Mouse (Mus musculus): ENCODE data around the gene Kif21b. TPM values are rescaled to one million over a fixed set of nuclear protein-coding genes. Genes with fewer than 3 reads are reported as not detected.

Kif21b gene
- polyA plus RNA-seq, 1 experiment, result 16.8 TPM

DNA sequence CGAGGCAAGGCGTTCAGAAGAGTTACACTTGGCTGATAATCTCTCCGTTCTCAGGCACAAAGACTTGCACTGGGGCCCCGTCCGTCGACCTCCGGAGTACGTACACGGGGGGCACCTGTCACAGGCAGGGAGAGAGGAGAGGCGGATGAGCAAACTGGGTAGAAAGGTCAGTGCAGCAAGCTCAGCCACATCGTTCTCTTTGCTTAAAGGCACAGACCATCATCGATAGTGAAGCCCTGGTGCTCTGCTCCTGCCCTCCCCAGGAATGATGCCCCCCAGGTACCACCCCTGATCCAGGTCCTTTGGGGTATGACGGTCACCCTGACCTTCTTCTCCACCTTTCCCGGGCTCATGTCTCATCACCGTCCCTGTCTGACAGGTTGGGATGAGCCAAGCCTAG, 83.1 kb downstream of the Kif21b start:
- H3K79me2 ChIP-seq (ENCODE audit: control insufficient read depth, insufficient read depth), result no peaks in the 10 kb centered on the region
- no peak overlapping the region for H3K4me3 ChIP-seq
- TF ChIP-seq MYOD1 (IDR thresholded peaks at IDR 0.05; ENCODE audit: control insufficient read depth in 1 of 3, insufficient read length in 2 of 3, low read depth in 2 of 3), result no peak
- TF ChIP-seq MAX (IDR thresholded peaks at IDR 0.05; ENCODE audit: low read depth), result no peak
- no peak for TF ChIP-seq MYOG (IDR thresholded peaks at IDR 0.05; ENCODE audit: control insufficient read depth in 1 of 3, insufficient read depth in 1 of 3, insufficient read length in 2 of 3, low read depth in 2 of 3)
- TF ChIP-seq SRF (IDR thresholded peaks at IDR 0.05; ENCODE audit: control insufficient read depth, insufficient read length, low read depth), result no peak
- no peak for TF ChIP-seq POLR2AphosphoS2 (IDR thresholded peaks at IDR 0.05; ENCODE audit: insufficient read length, low read depth)
- no peak for TF ChIP-seq REST (IDR thresholded peaks at IDR 0.05; ENCODE audit: insufficient read depth, insufficient read length)
- TF ChIP-seq USF1 (IDR thresholded peaks at IDR 0.05; ENCODE audit: low read depth), result no peak
- TF ChIP-seq TCF3 (IDR thresholded peaks at IDR 0.05; ENCODE audit: insufficient read length, low read depth), result no peak
- no peak overlapping the region for H3K4me2 ChIP-seq (ENCODE audit: low read depth)
- H3K27me3 ChIP-seq (ENCODE audit: control insufficient read depth, insufficient read depth, insufficient read length), result no peaks in the 10 kb centered on the region
- peaks cover 35% of the 10 kb centered on the region for H3K36me3 ChIP-seq (ENCODE audit: control insufficient read depth, insufficient read depth)
- no peak overlapping the region for H3ac ChIP-seq (ENCODE audit: control insufficient read depth, insufficient read length)

- no peaks in the 10 kb centered on the region for H3K79me2 ChIP-seq (ENCODE audit: control insufficient read depth, insufficient read depth)
- no peak overlapping the region for H3K4me3 ChIP-seq
- no peak for TF ChIP-seq MYOG (IDR thresholded peaks at IDR 0.05; ENCODE audit: control insufficient read depth in 1 of 3, insufficient read depth in 1 of 3, insufficient read length in 2 of 3, low read depth in 2 of 3)
- no peak for TF ChIP-seq POLR2AphosphoS2 (IDR thresholded peaks at IDR 0.05; ENCODE audit: insufficient read length, low read depth)
- TF ChIP-seq USF1 (IDR thresholded peaks at IDR 0.05; ENCODE audit: low read depth), result no peak
- TF ChIP-seq TCF12 (IDR thresholded peaks at IDR 0.05; ENCODE audit: insufficient read depth, poor library complexity, severe bottlenecking), result no peak
- TF ChIP-seq POLR2A (IDR thresholded peaks at IDR 0.05; ENCODE audit: insufficient read length, low read depth), result no peak
- no peak for TF ChIP-seq TCF3 (IDR thresholded peaks at IDR 0.05; ENCODE audit: insufficient read length, low read depth)
- TF ChIP-seq MAX (IDR thresholded peaks at IDR 0.05; ENCODE audit: low read depth), result no peak
- TF ChIP-seq CEBPB (IDR thresholded peaks at IDR 0.05; ENCODE audit: insufficient read depth, poor library complexity, severe bottlenecking), result no peak
- TF ChIP-seq MYOD1 (IDR thresholded peaks at IDR 0.05; ENCODE audit: control insufficient read depth in 1 of 3, insufficient read length in 2 of 3, low read depth in 2 of 3), result no peak
- no peak for TF ChIP-seq REST (IDR thresholded peaks at IDR 0.05; ENCODE audit: insufficient read depth, insufficient read length)
- no peak for TF ChIP-seq E2F4 (IDR thresholded peaks at IDR 0.05; ENCODE audit: insufficient read depth)
- no peaks in the 10 kb centered on the region for H3K27me3 ChIP-seq (ENCODE audit: control insufficient read depth, insufficient read depth, insufficient read length)
- no peak overlapping the region for H3ac ChIP-seq (ENCODE audit: control insufficient read depth, insufficient read length)
- no peak overlapping the region for H3K4me2 ChIP-seq (ENCODE audit: low read depth)
- H3K36me3 ChIP-seq (ENCODE audit: control insufficient read depth, insufficient read depth), result peaks cover 42% of the 10 kb centered on the region
These were observed 89.1 kb downstream of the Kif21b start for GRCm38 (mm10) chr1:136220037-136220871.

GRCm38 (mm10) chr1:136222386-136222785, 91.2 kb downstream of the Kif21b start:
- no peak overlapping the region for H3ac ChIP-seq (ENCODE audit: control insufficient read depth, insufficient read length)
- TF ChIP-seq E2F4 (IDR thresholded peaks at IDR 0.05; ENCODE audit: insufficient read depth), result no peak
- TF ChIP-seq MYOG (IDR thresholded peaks at IDR 0.05; ENCODE audit: control insufficient read depth in 1 of 3, insufficient read depth in 1 of 3, insufficient read length in 2 of 3, low read depth in 2 of 3), result no peak
- no peak for TF ChIP-seq MYOD1 (IDR thresholded peaks at IDR 0.05; ENCODE audit: control insufficient read depth in 1 of 3, insufficient read length in 2 of 3, low read depth in 2 of 3)
- peaks cover 33% of the 10 kb centered on the region for H3K36me3 ChIP-seq (ENCODE audit: control insufficient read depth, insufficient read depth)

DNA sequence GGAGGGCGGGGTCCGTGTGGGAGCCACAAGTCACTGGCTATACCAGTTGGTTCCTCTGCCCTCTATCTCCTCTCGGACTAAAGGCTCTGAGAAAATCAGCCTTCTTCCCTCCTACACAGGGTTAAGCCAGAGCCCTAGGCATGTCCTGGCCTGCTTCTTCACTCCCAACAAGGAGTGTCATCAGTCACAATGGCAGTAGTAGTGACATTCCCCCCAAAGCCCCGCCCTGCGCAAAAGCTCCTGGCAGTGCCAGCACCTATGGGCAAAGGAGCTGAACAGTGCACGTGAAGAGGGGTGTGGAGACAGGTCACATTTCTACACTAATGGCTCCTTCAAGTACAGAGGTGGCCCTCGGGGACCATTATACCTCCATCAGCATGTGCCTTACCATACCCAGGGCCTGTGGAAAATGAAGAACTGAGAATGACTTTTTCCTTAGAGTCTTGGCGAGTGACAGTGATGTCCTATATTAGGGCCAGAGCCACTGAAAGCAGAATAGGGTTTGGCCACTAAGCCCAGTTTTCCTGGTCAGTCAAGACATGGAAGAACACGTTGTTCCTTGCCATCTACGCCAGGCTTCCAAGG, 92.7 kb downstream of the Kif21b start:
- TF ChIP-seq TCF3 (IDR thresholded peaks at IDR 0.05; ENCODE audit: insufficient read length, low read depth), result no peak
- TF ChIP-seq MAX (IDR thresholded peaks at IDR 0.05; ENCODE audit: low read depth), result no peak
- TF ChIP-seq POLR2AphosphoS2 (IDR thresholded peaks at IDR 0.05; ENCODE audit: insufficient read length, low read depth), result no peak
- no peak for TF ChIP-seq SRF (IDR thresholded peaks at IDR 0.05; ENCODE audit: control insufficient read depth, insufficient read length, low read depth)
- no peak for TF ChIP-seq TCF12 (IDR thresholded peaks at IDR 0.05; ENCODE audit: insufficient read depth, poor library complexity, severe bottlenecking)
- no peak for TF ChIP-seq CEBPB (IDR thresholded peaks at IDR 0.05; ENCODE audit: insufficient read depth, poor library complexity, severe bottlenecking)
- TF ChIP-seq E2F4 (IDR thresholded peaks at IDR 0.05; ENCODE audit: insufficient read depth), result no peak
- no peak for TF ChIP-seq USF1 (IDR thresholded peaks at IDR 0.05; ENCODE audit: low read depth)
- TF ChIP-seq REST (IDR thresholded peaks at IDR 0.05; ENCODE audit: insufficient read depth, insufficient read length), result no peak
- no peak for TF ChIP-seq POLR2A (IDR thresholded peaks at IDR 0.05; ENCODE audit: insufficient read length, low read depth)
- no peak for TF ChIP-seq MYOD1 (IDR thresholded peaks at IDR 0.05; ENCODE audit: control insufficient read depth in 1 of 3, insufficient read length in 2 of 3, low read depth in 2 of 3)
- TF ChIP-seq MYOG (IDR thresholded peaks at IDR 0.05; ENCODE audit: control insufficient read depth in 1 of 3, insufficient read depth in 1 of 3, insufficient read length in 2 of 3, low read depth in 2 of 3), result no peak
- H3K36me3 ChIP-seq (ENCODE audit: control insufficient read depth, insufficient read depth), result peaks cover 22% of the 10 kb centered on the region

More at GRCm38 (mm10) chr1:136222386-136222785, 91.2 kb downstream of the Kif21b start:
- Histone ChIP-seq H3K4me2 (ENCODE audit: low read depth) (no peak overlapping the region), H3K27me3 (ENCODE audit: control insufficient read depth, insufficient read depth, insufficient read length) (no peaks in the 10 kb centered on the region), H3K79me2 (ENCODE audit: control insufficient read depth, insufficient read depth) (no peaks in the 10 kb centered on the region), H3K4me3 (no peak overlapping the region)

More for the DNA sequence above, 92.7 kb downstream of the Kif21b start:
- peaks cover 4% of the 10 kb centered on the region for H3K79me2 ChIP-seq (ENCODE audit: control insufficient read depth, insufficient read depth)
- no peak overlapping the region for H3K4me2 ChIP-seq (ENCODE audit: low read depth)
- H3K4me3 ChIP-seq, result no peak overlapping the region
- H3ac ChIP-seq (ENCODE audit: control insufficient read depth, insufficient read length), result no peak overlapping the region
- no peaks in the 10 kb centered on the region for H3K27me3 ChIP-seq (ENCODE audit: control insufficient read depth, insufficient read depth, insufficient read length)

All from myocyte (in vitro differentiated cells).